Mouse (Mus musculus) layer of hippocampus, postnatal 36 days (tissue): ENCODE data around the gene Slc2a12. TPM values are rescaled to one million over a fixed set of nuclear protein-coding genes. Genes with fewer than 3 reads are reported as not detected.

Experiments used
- DNase-seq, 2 experiments: peaks; one replicate each; pipeline ENCODE4 v3.0.0; 2022
- total RNA-seq, 2 experiments: library from RNA; stranded (reverse); gene quantifications; 2 replicates each; pipeline ENCODE4 v1.2.3; 2021

Gene Slc2a12
- total RNA-seq = 1 to 10 TPM; 4.0 to 4.2 TPM

DNA sequence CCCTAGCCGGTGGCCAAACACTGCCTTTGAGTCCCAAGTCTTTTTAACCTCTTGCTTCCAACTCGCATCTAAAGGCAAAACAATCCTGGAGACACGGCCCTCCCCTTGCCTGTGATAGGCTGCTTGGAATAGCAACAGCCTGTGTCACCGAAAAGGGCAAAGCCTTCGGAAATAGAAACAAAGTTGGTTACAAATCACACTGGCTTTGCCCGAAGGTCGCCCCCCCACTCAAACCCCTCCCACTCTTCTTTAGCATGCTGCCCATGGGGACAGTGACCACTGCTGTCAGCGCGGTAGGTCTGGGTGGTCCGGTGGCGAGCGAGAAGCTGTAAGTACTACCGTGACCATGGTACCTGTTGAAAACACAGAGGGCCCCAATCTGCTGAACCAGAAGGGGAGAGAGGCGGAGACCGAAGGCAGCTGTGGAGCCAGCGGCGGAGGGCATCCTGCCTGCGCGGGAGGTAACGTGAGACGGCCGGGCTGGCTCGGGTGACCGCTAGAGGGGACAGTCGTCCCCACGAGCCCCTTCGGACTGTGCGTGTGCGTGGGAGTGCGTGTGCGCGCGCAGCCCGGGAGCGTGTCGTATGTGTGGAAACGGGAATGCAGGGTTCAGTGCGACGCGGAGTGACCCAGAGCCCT, at the start of gene Slc2a12:
TSS of gene Slc2a12 (plus strand) at position 159 of the 639 bp plus-strand sequence.
- peak; percentile 50 to 56 for DNase-seq

DNA sequence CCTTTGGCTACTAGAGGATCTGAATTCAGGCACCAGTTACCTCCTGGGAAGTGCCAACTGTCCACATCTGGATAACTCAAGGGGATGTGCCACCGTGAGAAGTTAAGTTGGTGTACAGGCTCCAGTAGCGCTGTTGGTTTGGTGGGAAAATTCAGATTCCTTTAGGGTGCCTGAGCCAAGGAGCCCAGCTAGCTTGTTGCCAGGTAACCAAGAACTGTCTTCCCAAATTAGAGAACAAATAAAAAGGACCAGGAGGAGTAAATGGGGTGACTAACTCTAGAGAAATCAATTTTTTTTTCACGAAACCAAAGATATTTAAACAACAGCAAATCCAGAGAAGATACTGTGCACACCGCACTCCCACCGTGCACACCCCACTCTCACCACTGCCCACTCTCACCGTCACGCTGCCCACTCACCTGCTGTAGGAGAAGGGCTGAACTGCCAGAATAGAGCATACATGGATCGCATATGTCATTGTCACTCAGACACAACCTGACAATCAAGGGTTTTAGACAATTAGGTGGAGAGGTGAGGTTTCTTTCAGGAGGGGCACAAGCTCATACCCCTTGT, 45.8 kb upstream of the Slc2a12 start:
- peak in 1 of 2 experiments; percentile 11 for DNase-seq

- DNase-seq = no peak
Observed at GRCm38 (mm10) chr10:22601046-22601445, 43.8 kb upstream of the Slc2a12 start.

DNA sequence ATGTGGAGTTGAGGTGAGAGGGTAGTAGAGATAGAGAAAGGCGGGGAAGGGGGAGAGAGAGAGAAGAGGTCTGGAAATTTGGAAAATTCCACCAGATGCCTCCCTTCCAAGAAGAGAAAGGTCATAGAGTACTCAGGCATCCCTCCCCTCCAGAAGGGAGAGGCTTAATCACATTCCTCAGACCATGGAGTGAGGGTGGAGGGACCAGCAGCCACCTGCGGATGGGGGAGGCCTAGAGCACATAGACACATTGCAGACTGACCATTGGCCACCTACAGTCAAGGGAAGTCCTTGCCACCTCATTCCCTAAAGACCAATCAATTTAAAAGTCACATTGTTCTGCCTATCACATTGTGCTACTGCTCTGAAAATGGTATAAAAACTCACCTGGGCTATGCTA, 40.0 kb upstream of the Slc2a12 start:
- no peak for DNase-seq

- DNase-seq = no peak
Observed at GRCm38 (mm10) chr10:22608273-22608672, 36.5 kb upstream of the Slc2a12 start.

- peak; percentile 50 to 62 for DNase-seq
Observed at GRCm38 (mm10) chr10:22608799-22609357, 35.9 kb upstream of the Slc2a12 start.

- no peak for DNase-seq
Observed at GRCm38 (mm10) chr10:22613301-22613700, 31.5 kb upstream of the Slc2a12 start.

- no peak for DNase-seq
Observed at GRCm38 (mm10) chr10:22614554-22614953, 30.3 kb upstream of the Slc2a12 start.

- no peak for DNase-seq
Observed at GRCm38 (mm10) chr10:22615309-22615708, 29.5 kb upstream of the Slc2a12 start.

DNA sequence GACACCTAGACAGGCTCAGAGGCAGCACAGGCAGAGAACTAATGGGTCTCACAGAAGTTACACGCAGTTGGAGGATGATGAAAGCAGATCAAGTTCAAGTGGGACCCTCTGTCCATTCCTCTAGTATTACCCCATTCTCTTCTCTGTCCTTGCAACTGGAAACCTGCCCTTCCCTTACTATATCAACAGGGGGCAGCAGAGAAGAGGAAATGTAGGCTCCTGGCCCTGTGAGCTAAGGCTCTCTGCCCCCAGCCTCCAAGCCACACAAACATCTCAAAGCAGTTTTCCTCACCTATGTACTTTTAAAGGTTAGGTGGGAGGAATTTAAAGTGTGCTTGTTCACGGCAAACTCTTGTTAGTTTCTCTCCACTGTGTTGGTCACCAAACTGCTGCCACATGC, 26.0 kb upstream of the Slc2a12 start:
- peak in 1 of 2 experiments; percentile 18 for DNase-seq

- no peak for DNase-seq
Observed at GRCm38 (mm10) chr10:22628832-22629231, 16.0 kb upstream of the Slc2a12 start.

- DNase-seq = no peak
Observed at GRCm38 (mm10) chr10:22631103-22631502, 13.7 kb upstream of the Slc2a12 start.

GRCm38 (mm10) chr10:22631528-22631927, 13.3 kb upstream of the Slc2a12 start:
- no peak for DNase-seq

GRCm38 (mm10) chr10:22631956-22632355, 12.9 kb upstream of the Slc2a12 start:
- no peak for DNase-seq

DNA sequence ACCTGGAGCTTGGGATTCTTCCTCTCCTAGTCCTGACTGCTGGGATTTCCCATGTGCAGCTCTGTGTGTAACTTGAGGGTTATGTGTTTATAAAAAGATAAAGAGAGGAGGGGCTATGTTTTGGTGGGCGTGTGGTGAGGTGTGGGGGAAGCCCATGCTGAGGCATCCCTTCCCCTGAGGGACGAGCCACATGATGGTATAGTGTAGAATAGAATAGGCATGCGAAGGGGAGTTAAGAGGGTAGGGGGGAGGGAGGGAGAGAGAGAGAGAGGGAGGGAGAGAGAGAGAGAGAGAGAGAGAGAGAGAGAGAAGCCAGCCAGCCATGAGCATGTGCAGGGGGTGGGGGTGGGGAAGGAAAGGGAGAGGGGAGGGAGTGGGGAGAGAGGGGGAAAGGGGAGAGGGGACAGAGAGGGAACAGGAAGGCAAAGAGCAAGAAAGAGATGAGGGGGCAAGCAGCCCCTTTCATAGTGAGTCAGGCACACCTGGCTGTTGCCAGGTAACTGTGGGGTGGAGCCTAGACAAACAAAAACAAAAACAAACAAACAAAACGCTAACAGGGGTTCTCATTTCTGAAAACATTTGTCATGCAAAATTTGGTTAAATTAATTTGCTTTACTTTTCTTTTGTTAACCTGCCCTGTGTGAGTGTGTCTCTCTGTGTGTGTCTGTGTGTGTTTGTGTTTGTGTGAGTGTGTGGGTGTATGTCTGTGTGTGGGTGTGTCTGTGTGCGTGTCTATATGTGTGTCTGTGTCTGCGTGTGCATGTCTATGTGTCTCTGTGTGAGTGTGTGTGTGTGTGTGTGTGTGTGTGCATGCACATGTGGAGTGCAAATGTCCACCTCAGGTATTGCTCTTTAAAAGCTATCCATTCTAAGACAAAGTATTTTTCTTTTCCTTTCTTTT, 11.2 kb upstream of the Slc2a12 start:
- no peak for DNase-seq

- no peak for DNase-seq
Observed at GRCm38 (mm10) chr10:22637241-22637640, 7.6 kb upstream of the Slc2a12 start.

DNA sequence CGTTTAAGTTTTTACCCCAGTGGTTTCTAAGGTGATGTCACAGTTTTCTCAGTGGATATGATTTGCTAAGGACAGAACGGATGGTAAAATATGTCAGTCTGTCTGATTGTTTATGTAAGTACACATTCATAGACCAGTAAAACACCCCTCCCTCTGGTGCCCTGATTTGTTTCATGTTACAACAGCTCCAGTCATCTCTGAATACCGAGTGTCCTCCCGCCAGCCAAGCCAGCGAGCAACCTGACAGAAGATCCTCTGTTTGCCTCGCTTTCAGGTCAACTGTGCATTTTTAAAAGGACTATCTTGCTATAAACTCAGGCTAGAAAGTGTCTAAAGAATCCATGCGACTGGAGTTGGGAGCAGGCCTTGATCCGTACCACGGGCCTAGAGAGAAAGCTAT, 640 bp upstream of the Slc2a12 start:
- no peak for DNase-seq

DNA sequence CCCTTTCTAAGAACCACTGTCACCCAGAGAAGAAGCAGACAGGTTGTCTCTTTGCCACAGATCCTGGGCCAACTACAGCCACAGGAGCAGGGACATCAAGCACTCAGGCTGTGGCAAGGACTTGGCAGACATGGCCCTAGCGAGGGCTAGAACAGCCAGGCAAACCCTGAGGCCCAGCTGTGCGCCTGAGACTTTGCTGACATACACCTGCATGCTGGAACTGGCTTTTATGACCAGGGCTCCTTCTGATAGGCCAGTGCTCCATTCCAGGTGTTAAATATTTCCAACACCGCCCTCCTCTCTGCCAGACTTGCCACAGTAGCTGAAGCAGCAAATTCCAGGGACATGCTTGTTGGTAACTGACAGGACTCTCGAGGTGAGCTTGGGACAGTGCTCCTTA, 3.9 kb downstream of the Slc2a12 start:
- DNase-seq = no peak

DNA sequence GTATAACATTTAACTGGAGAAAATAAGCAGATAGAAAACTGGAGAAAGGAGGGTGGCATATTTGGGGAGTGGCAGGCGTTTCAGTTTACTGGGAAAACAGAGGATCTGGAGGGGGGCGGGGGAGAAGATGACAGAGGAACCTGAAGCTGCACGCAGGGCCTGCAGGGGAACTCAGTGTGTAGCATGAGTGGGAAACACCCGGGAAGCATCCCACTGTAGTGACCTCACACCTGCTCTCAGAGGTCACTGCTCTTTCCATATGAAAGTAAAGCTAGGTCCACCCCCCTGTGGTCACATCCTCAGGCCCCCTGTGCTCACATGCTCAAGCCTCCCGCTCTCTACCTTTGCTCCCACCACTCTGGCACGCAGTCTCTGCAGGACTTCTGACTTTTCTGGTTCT, 9.0 kb downstream of the Slc2a12 start:
- DNase-seq = no peak

- DNase-seq = no peak
Observed at GRCm38 (mm10) chr10:22658534-22659385, 13.9 kb downstream of the Slc2a12 start.

GRCm38 (mm10) chr10:22659386-22659725, 14.5 kb downstream of the Slc2a12 start:
- no peak for DNase-seq

GRCm38 (mm10) chr10:22660286-22661000, 15.6 kb downstream of the Slc2a12 start:
- DNase-seq = no peak
